Mouse (Mus musculus): ENCODE results near the gene Olfr68.
A peak's percentile ranks its signal among the peaks of the same experiment; 100 is the strongest.
"Not testable (repeated sequence)": the region's sequence is repeated elsewhere in the genome, so short reads cannot be mapped to it uniquely, and the experiment has no call there.

Gene Olfr68

DNA sequence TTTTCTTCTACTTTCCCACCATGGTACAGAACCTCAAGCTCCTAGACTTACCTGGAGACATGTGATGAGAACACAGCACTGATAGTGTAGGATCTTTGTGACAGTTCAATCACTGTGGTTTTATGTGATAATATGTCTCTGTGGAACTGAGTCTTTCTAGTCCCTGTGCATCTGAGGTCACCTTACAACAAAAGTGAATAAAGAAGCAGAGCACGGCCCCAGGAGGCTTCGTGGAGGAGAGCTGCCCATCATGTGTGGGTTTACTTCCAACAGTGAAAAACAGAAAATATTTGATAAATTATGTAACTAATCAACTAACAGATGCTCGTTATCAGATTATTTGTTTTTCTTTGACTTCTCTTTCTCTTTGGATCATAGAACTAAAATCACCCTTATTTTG is at the start of gene Olfr68:
Olfr68 (minus strand) TSS at position 101 of the 400 bp plus-strand sequence.
- DNase-seq (ENCODE audit: extremely low spot score, low read depth, low spot score) = no peak

- no peak for DNase-seq (ENCODE audit: extremely low spot score, low read depth, low spot score)
Measured at GRCm38 (mm10) chr7:103827808-103828207, 48.3 kb upstream of the Olfr68 start, which contains the start of gene Hbb-bs. Gene Hbb-bs (minus strand): TSS chr7:103828096.

GRCm38 (mm10) chr7:103827139-103827538 is 47.6 kb upstream of the Olfr68 start:
- not testable (repeated sequence) for DNase-seq (ENCODE audit: extremely low spot score, low read depth, low spot score)

GRCm38 (mm10) chr7:103826255-103826887 is 46.9 kb upstream of the Olfr68 start:
- DNase-seq (ENCODE audit: extremely low spot score, low read depth, low spot score) = no peak

DNA sequence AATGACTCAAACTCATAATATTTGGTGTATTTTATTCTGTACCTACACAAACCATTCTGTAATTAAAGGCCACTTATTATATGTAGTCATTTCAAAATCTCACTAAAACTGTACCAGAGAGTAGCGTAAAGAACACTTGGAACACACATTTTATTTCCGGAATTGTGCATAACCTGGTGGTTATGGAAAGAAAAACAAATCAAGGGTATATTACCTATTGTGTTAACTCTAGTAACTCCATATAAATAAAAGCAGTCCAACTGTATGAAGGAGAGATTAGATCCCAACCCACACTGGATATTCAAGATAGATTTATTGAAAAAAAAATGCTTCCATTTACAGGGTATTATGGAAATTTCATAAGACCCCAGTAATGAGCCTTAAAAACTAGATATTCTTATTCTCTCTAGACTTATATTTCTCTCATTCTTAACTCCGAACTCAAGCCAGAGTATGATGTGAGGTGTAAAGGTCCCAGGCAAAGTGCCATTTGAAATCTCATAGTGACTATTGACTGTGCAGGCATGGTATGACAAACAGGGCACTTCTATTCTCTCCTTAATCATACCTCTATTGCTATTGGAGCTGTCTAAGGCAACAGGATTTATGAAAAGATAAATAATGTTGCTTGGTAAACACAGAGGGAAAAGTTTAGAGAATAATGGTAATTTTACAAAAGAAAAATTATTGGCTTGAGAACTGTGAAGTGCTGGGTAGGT is 46.2 kb upstream of the Olfr68 start:
- DNase-seq (ENCODE audit: extremely low spot score, low read depth, low spot score) = no peak

DNA sequence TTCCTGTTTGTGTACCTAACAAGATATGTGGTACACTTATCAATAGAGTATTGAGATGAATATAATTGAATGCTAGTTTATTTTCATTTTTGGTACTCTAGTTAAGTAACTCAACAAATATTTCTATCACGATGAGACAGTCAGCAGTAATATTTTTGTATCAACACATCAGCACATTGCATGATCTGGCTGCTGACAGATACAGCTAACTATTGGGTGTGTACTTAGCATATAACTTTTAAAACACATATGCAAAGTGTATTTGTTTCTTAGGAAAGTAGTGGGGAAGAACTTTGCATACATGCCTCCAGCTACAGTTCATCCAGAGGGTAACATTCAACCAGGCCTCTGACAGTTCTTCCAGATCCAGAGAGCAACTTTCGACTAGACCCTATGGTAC is 45.1 kb upstream of the Olfr68 start:
- DNase-seq (ENCODE audit: extremely low spot score, low read depth, low spot score) = no peak

- not testable (repeated sequence) for DNase-seq (ENCODE audit: extremely low spot score, low read depth, low spot score)
Measured at GRCm38 (mm10) chr7:103815085-103815484, 35.6 kb upstream of the Olfr68 start.

DNA sequence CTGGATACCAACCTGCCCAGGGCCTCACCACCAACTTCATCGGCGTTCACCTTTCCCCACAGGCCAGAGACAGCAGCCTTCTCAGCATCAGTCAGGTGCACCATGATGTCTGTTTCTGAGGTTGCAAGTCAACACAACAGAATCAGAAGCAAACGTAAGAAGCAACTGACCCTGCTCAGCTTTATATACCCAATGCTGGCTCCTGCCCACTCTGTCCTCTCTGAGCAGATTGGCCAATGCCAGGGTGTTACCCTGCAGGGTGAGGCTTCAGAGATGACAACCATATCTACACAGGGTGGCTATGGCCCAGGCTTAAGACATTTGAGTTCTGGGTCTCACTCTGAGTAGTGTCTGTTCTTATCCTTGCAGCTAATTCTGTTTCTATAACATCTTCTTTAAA is 34.3 kb upstream of the Olfr68 start, which contains the start of gene Hbb-bt:
Hbb-bt (minus strand) TSS at position 231 of the 400 bp plus-strand sequence.
- no peak for DNase-seq (ENCODE audit: extremely low spot score, low read depth, low spot score)

DNA sequence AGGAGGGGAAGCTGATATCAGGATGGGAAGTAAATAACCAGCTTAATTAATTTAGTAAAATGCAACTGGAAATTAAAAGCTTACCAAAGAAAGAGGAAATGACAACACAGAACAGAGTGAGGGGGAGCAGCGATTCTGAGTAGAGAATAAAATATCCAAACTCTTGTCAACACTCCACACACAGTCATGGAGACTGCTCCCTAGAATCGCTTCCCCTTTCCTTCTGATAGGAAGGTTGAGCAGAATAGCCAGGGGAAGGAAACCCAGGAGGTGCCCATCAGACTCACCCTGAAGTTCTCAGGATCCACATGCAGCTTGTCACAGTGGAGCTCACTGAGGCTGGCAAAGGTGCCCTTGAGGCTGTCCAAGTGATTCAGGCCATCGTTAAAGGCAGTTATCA is 33.7 kb upstream of the Olfr68 start:
- DNase-seq (ENCODE audit: extremely low spot score, low read depth, low spot score) = not testable (repeated sequence)

- no peak for DNase-seq (ENCODE audit: extremely low spot score, low read depth, low spot score)
Measured at GRCm38 (mm10) chr7:103812174-103812573, 32.7 kb upstream of the Olfr68 start.

DNA sequence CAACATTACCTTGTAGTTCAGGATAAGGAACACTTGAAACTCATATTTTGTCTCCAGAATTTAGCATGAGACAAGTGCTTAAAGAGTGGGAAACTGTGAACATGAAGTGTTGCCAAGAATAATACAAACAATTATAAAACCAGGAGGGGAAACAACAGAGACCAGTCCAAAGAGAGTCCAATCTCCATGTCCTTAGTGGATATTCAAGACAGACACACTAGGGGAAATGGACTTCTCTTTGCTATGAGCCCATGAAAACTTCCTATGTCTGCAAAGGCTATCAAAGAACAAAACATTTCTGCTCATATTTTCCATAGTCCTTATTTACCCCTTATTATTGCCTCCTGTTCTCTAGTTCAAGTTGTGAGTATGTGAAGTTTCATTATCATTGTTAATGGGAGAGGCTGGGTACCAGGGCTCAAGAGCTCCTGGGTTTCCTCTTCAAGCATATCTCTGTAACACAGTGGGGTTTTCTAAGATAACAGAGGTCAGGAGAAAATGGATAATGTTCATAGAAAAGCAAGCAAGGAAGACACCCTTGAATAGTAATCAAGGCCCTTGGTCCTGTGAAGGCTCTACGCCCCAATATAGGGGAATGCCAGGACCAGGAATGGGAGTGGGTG is 31.8 kb upstream of the Olfr68 start:
- no peak for DNase-seq (ENCODE audit: extremely low spot score, low read depth, low spot score)

DNA sequence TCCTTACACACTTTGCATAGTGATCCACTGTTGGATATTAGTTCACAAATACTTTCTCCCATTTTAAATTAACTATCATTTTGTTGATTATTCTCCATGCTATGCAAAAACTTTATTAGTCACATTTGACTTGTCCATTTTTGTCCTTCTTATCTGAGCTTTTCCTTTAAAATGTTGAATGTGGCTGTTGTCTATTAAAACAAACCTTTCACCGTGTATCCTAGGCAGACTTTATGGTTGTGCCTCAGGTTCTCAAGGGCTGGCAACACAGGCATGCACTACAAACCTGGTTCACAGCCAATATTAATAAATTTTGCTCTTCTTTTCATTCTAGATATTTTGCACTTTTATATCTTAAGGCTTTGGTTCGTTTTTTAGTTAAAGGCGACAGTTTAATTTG is 31.2 kb upstream of the Olfr68 start:
- DNase-seq (ENCODE audit: extremely low spot score, low read depth, low spot score) = no peak

DNA sequence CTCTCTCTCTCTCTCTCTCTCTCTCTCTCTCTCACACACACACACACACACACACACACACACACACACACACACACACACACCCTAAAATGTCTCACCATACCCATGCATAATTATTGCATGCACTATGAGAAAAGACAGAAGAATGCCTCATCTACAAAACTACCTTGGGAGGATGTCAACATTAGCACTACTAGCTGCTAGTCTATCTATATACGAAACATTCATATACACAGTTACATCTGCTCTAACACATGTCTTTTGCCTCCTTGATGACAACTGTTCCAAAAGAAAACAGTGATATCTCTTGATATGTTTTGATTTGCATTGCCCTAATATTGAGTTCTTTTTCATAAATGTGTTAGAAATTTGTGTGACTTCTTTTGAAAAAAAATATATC is 30.8 kb upstream of the Olfr68 start:
- DNase-seq (ENCODE audit: extremely low spot score, low read depth, low spot score) = no peak

- no peak for DNase-seq (ENCODE audit: extremely low spot score, low read depth, low spot score)
Measured at GRCm38 (mm10) chr7:103809801-103810155, 30.3 kb upstream of the Olfr68 start.

DNA sequence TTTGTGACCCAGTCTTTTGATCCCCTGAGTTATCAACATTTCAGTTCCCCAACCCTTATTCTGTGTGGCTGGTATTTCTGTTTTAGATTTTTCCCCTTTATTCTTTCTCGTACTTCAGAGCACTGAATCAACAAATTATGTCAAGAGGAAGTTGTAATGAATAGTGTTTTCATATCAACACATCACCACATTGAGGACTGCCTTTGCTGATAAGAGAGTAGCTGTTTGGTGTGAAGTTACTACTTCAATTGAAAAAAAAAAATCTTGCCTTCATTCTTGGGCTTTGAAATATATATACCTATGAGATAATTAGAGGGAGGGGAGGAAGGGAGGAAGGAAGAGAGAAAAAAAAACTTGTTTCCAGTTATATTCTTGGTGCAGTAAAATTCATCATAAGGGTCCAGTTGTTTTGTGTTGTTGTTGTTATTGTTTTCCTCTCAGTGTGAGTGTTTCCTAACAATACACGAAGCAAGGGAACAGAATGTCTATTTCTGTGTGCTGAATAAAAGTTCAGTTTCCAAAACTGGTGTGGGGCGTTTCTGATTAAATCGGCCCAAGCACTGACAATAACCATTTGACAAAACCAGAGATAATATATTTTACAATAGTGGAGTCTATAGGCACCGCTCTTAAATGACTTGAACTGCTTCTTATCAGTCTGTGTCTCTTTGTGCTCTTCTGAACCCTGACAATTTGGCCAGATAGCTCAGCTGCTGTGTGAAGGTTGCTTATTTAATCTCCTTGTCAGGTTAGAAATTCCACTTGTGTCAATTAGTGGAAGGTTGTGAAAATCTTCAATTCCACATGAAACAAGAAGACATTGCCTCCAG is 29.7 kb upstream of the Olfr68 start:
- no peak for DNase-seq (ENCODE audit: extremely low spot score, low read depth, low spot score)

DNA sequence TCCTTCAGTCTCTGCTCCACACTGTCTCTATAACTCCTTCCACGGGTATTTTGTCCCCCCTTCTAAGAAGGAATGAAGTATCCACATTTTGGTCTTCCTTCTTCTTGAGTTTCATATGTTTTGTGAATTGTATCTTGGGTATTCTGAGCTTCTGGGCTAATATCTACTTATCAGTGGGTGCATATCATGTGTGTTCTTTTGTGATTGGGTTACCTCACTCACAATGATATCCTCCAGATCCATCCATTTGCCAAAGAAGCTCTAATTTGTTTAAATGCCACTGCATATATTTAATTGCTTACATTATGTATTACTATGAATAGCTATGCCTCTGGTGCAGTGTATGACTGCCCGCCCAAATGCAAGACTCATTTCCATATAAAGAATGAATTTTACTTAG is 28.6 kb upstream of the Olfr68 start:
- DNase-seq (ENCODE audit: extremely low spot score, low read depth, low spot score) = not testable (repeated sequence)

DNA sequence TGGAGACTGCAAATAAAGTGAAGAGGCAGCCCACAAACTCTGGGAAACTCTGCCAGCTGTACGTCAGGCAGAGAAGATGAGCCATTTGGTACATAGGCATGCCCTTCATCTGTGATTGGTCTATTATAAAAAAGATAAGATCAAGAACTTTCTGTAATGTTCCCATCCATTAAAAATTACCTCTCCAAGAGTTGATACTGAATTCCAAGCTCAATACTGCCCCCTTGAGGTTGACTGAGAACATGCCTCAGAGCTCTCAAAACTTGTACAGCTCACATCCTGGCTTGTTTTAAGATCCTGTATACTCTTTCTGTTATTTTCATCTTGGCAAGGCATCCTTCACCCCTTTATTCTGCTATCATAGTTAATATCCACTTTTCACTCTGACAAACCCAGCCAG is 27.4 kb upstream of the Olfr68 start:
- DNase-seq (ENCODE audit: extremely low spot score, low read depth, low spot score) = peak; percentile 30

DNA sequence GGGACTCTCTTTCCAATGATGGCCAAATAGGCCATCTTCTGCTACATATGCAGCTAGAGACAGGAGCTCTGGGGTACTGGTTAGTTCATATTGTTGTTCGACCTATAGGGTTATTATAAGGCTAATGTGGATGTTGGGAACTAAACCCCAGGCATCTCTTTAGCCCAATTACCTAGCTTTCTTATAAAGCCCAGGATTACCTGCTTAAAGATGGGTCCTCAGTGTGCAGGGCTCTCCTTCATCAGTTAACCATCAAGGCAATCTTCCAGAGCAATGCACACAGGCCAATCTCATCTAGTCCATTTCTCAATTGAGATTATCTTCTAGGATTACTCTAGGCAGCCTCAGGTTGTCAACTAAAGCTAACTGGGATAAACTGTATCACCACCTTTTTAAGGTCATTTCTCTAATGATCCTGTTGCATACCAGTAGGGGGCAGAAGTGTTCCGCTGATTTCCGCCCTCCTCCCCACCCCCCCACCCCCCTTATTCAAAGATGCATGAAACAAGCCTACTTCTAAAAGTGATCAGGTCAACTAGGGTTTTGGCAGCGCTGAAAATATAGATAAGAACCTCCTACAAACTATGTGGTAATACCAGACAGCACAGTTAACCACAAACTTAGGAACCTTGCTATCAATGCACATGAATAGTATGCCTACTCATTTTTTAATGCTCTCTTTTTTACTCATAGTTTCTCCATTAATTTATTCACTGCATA is 13.3 kb upstream of the Olfr68 start:
- DNase-seq (ENCODE audit: extremely low spot score, low read depth, low spot score) = no peak

DNA sequence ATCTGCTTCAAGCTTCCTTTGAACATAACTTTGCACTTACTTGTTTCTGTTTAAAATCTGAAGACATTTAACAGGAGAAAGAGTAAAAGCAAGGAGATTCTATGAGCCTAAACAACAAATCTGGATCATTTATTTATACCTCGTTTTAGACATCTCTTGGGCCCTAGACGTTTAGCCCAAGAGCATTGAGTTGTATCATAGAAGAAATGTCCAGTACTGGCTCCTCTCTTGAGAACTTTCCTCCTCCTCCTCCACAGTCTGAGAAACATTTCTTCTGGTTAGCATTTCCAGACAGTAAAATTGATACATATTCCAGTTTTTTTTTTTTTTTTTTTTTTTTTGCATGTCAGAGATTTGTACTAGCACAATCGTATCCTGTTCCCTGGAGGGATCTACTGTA is 12.2 kb upstream of the Olfr68 start, which contains the start of gene Olfr67:
Olfr67 (minus strand) TSS at position 101 of the 400 bp plus-strand sequence.
- no peak for DNase-seq (ENCODE audit: extremely low spot score, low read depth, low spot score)

DNA sequence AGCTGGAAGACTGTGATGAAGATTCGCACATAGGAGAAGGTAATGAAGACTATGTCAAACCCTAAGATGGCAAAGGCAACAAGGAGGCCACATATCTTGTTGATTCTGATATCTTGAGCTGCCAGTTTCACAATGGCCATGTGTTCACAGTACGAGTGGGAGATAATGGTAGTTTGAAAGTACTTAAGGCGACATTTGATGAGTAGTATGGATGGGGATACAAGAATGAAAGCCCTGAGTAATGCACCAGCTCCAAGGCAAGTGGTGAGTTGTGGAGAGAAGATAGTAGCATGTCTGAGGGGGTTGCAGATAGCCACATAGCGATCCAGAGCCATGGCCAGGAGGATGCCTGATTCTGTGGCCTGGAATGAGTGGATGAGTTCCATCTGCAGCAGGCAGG is 1.8 kb downstream of the Olfr68 start:
- not testable (repeated sequence) for DNase-seq (ENCODE audit: extremely low spot score, low read depth, low spot score)

- DNase-seq (ENCODE audit: extremely low spot score, low read depth, low spot score) = no peak
Measured at GRCm38 (mm10) chr7:103771494-103771893, 8.0 kb downstream of the Olfr68 start, which contains the start of gene Olfr69. Gene Olfr69 (minus strand): TSS chr7:103771594.
